Mouse (Mus musculus) embryonic fibroblast, embryonic 13.5 days (primary cell): Measurements from ENCODE around the gene Snx17. TPM values are rescaled to one million over a fixed set of nuclear protein-coding genes. Genes with fewer than 3 reads are reported as not detected.
"Not testable (repeated sequence)": the region's sequence is repeated elsewhere in the genome, so short reads cannot be mapped to it uniquely, and the experiment has no call there.

Source experiments
- H3K27ac ChIP-seq: 2 replicates; pipeline ENCODE4 v1.5.1; 2012; ENCODE audit warnings: low read length, control low read depth, inconsistent platforms; ENCODE audit not compliant: insufficient read depth
- H3K4me1 ChIP-seq: 2 replicates; pipeline ENCODE4 v1.6.1; 2011; ENCODE audit warnings: low read length; ENCODE audit not compliant: control insufficient read depth, insufficient read depth
- H3K4me3 ChIP-seq: 2 replicates; pipeline ENCODE4 v1.5.1; 2011; ENCODE audit warnings: mild to moderate bottlenecking, control low read depth, low read length; ENCODE audit not compliant: insufficient read depth
- CTCF ChIP-seq: IDR thresholded peaks from 2 replicates; pipeline ENCODE4 v1.5.1; 2011; ENCODE audit warnings: mild to moderate bottlenecking, control low read depth, low read length, moderate library complexity, borderline replicate concordance; ENCODE audit not compliant: insufficient read depth
- POLR2A ChIP-seq: IDR thresholded peaks from 2 replicates; pipeline ENCODE4 v1.6.1; 2011; ENCODE audit warnings: low read depth, mild to moderate bottlenecking, control low read depth, low read length, moderate library complexity
- polyA plus RNA-seq: library from polyadenylated mRNA; stranded (reverse); fragments of >200 nt; gene quantifications from 2 replicates; pipeline ENCODE4 v1.2.4, GENCODE M21; 2011; ENCODE audit warnings: low read depth; ENCODE audit not compliant: missing spikeins, insufficient read length

The Snx17 gene
- polyA plus RNA-seq, 1 experiment: 91.9 TPM

DNA sequence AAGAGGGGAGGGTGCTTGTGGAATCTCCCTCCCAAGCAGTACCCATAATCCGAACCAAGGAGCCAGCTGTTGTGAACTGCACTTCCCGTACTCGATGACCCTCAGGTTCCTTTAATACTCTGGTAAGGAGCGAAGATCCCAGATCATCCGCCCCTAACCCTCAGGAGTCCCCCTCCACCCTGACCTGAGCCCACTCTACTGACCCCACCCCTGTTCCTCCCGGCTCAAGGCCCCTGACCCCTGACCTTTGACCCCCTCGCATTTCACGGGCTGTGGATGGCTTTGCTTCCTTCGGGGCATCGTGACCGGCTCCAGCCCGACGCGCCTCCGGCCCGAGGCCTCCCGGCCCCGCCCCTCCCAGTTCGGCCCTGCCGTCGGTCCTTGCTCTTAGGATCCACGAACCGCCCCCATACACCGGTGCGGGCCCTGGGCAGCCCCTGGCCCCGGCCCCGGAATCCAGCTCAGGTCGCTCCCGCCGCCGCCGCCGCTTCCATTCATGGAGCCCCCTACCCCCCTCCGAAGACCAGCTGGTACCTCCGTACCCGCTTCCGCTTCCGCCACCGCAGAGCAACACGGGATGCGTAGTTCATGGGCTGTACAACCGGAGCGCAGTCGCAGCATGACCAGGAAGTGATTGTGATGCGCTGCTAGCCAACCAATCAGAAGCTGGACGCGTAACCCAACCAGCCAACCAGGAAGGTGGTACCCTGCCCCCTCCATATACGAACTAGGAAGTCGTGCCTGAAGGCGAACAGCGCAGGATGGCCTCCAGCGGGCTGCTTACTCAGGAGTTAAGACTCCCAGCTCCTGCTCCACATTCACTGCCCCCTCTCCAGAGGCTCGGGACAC lies 8.9 kb downstream of the Snx17 start, which contains the start of gene Zfp513:
TSS of gene Zfp513 (minus strand) at position 562 of the 849 bp plus-strand sequence.
- peak within 1 kb of the TSS; percentile 67 for H3K4me3 ChIP-seq
- TF ChIP-seq POLR2A (peak; percentile 75), CTCF (no peak)
- peak within 1 kb of the TSS; percentile 39 for H3K27ac ChIP-seq
- no peaks in the 10 kb centered on the region for H3K4me1 ChIP-seq

DNA sequence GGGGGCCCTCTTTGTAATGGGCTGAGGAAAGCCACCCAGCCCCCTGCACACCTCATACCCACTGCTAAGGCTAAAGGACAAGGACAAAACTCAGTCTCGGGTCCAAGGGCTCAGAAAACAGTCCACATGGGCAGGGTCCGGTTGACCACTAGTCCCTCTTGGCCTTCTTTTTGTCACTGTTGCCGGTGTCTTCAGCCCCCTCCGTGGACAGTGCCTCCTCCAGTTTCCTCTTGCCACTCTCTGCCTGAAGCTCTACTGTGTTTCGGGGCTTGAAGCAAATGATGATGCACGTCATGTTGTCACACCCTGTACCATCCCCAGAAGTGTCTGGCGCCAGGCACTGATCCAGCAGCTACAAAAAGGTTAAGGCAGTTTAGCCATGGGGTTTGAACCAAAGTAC lies 9.9 kb downstream of the Snx17 start:
- Histone ChIP-seq H3K27ac (no peak overlapping the region), H3K4me3 (0 out of 2 replicates have a peak overlapping the region, but pooled peaks have one; percentile 43), H3K4me1 (no peaks in the 10 kb centered on the region)
- TF ChIP-seq CTCF: no peak
- no peak for TF ChIP-seq POLR2A

DNA sequence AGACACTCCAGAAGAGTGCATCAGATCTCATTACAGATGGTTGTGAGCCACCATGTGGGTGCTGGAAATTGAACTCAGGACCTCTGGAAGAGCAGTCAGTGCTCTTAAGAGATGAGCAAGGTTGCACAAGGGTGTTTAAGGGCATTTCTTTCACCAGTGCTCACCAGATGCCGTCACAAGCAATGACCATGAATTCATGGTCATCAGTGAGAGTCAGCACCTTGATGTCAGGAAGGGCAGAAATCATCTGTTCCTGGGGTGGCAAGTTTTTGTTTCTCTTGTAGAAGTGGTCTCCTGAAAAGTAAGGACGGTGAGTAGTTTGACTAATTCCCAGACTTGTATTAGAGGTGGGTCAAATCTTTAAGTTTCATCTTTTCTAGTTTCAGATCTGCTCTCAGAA lies 10.8 kb downstream of the Snx17 start:
- Histone ChIP-seq H3K4me1 (no peaks in the 10 kb centered on the region), H3K4me3 (no peak overlapping the region), H3K27ac (no peak overlapping the region)
- TF ChIP-seq POLR2A (no peak), CTCF (no peak)

DNA sequence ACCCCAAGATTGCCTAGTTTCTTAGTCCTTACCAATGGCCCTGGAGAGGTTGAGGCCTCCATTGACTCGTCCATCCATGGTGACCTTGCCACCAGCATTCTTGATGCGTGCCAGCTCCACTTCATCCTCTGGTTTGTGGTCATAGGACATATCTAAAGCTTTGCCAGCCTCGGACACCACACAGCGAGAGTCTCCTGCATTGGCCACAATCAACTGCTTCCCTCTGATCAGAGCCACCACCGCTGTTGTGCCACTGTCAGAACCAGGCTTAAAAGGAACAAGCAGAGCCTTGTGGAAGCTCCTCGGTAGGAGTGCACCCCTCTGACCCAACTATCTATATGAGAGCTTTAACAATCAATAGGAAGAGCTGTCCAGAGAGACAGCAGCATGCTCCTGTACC lies 11.4 kb downstream of the Snx17 start:
- H3K27ac ChIP-seq: no peak overlapping the region
- H3K4me3 ChIP-seq: no peak overlapping the region
- TF ChIP-seq POLR2A (no peak), CTCF (no peak)
- H3K4me1 ChIP-seq: no peaks in the 10 kb centered on the region

DNA sequence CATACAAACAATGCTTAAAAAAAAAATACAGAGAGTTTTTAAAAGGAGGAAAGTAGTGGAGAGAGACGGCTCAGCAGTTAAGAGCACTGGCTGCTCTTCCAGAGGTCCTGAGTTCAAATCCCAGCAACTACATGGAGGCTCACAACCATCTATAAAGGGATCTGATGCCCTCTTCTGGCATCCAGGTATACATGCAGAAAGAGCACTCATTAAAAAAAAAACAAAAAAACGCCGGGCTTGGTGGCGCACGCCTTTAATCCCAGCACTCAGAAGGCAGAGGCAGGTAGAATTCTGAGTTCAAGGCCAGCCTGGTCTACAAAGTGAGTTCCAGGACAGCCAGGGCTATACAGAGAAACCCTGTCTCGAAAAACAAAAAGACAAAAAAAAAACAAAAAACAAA lies 23.5 kb downstream of the Snx17 start:
- H3K27ac ChIP-seq, H3K4me3 ChIP-seq, H3K4me1 ChIP-seq: not testable (repeated sequence)

DNA sequence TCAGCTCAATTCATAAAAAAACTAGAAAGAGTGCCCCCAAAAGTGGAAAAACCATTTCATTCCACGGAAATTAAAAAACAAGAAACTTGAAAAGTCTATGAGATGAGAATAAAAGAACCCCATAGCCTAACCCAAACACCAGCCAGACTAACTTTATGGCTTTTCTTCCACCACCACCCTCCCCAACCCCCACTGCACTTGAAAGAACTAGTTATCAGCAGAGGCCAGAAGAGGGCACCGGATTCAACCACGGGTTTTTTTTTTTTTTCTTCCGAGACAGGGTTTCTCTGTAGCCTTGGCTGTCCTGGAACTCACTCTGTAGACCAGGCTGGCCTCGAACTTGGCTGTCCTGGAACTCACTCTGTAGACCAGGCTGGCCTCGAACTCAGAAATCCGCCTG lies 25.3 kb downstream of the Snx17 start:
- Histone ChIP-seq H3K4me1 (no peaks in the 10 kb centered on the region), H3K4me3 (peak overlapping the region; percentile 30; the same call in 1 of the 2 replicates), H3K27ac (no peak overlapping the region)
- TF ChIP-seq CTCF (no peak), POLR2A (no peak)

DNA sequence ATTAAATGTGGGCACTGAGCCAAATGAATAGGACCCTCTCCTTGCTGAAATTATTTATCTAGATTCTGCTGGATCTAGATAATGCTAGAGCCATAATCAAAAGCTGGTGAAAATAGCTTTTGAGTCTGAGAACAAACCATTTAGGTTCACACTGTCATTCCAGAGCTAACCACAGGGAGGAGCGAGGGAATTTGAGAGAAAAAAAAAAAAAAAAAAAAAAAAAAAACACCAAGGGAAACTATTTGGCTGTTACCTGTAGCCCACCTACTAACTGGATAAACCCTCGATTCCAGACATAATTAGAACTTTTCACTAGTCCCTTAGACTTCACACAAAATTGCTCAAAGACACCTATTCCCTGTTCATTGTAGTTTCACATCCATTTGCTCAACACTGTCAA lies 26.0 kb downstream of the Snx17 start:
- no peak overlapping the region for H3K27ac ChIP-seq
- H3K4me3 ChIP-seq: peak overlapping the region; percentile 30
- no peaks in the 10 kb centered on the region for H3K4me1 ChIP-seq
- TF ChIP-seq POLR2A (no peak), CTCF (no peak)

DNA sequence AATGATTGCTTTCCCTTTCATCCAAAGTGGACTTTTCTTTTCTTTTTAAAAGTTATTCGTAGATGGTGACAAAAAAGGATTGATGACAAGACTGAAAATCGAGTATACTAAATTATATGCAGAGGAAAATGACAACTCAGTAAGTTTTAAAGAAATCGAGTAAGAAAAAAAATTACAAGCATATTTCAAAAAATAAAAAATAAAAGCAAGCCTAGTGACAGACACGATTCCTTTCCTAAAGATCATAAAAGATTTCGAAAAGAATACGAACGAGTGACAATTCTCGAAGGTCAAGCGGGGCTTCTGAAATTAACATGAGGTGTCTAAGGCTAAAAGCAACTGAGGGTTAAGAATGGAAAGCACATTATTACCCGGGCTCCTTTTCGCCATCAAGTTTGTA lies 26.4 kb downstream of the Snx17 start:
- no peaks in the 10 kb centered on the region for H3K4me1 ChIP-seq
- H3K27ac ChIP-seq: peak overlapping the region; percentile 61
- peak overlapping the region; percentile 90 for H3K4me3 ChIP-seq
- TF ChIP-seq POLR2A: no peak
- no peak for TF ChIP-seq CTCF

DNA sequence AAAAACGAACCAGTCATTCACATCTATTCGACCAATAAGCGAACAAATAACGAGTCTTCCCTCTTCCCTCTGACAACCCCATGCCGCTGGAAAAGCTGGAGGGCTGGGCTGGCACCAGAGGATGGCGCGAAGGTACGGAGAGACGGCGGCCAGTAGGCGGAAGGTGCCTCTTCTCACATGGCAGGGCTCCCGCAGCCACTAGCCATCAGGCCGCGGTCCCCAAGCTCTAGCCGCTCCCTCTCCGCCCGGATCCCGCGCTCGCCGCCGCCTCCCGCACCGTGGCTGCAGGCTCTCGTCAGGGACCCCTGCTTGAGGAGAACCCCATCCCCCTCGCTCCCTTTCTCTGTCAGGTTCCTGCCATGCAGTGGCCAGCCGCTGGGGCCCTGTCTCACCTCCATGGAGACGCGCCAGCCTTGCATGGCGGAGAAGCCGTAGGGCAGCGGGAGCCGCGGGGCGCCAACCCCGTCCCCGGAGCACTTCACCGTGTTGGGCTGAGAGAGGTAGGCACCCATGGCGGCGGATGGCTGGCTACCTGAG lies 27.0 kb downstream of the Snx17 start:
- Histone ChIP-seq H3K27ac (peak overlapping the region; percentile 61), H3K4me1 (no peaks in the 10 kb centered on the region), H3K4me3 (peak overlapping the region; percentile 90)
- TF ChIP-seq POLR2A (no peak), CTCF (no peak)
